In genomic region chr16:21389316-21389715, GRCm38 (mm10) we compare ENCODE assay signal across 10 mouse cellular contexts. TPM values are rescaled to one million over a fixed set of nuclear protein-coding genes. Genes with fewer than 3 reads are reported as not detected.
DNase-seq lines count a peak whose midpoint lies in the region; ATAC-seq and TF ChIP-seq lines count a peak whose summit lies in the region.
"Had no signal": no experiment of that assay in that cellular context is flagged by ENCODE, and none has a peak within 500 bp of the region (broad histone marks: within the 10 kb centered on the region; RNA-seq: fewer than 3 reads in every experiment).

No protein-coding gene starts in this region.

- no peak for TF ChIP-seq POLR2A in bone marrow macrophage, adult 2 months (IDR thresholded peaks at IDR 0.05; ENCODE audit: borderline replicate concordance, low read depth, low read length)

- no peak overlapping the region for H3K4me3 ChIP-seq in kidney, embryonic 14.5 days (ENCODE audit: low read length)
- no peak overlapping the region for H3K4me3 ChIP-seq in bone marrow macrophage, adult 2 months (ENCODE audit: insufficient read depth, low read length)
- H3K4me3 ChIP-seq: hindbrain, embryonic 12.5 days; limb, embryonic 13.5 days had no signal

- H3K9me3 ChIP-seq in kidney, embryonic 14.5 days (ENCODE audit: control insufficient read depth, low read length): no peaks in the 10 kb centered on the region
- H3K9me3 ChIP-seq: hindbrain, embryonic 12.5 days; limb, embryonic 13.5 days had no signal

- no peak for TF ChIP-seq CTCF in bone marrow macrophage, adult 2 months (IDR thresholded peaks at IDR 0.05; ENCODE audit: low read depth, low read length)

- 0 out of 2 replicates have a peak, but pooled peaks cover 4% of the 10 kb centered on the region for H3K4me1 ChIP-seq in kidney, embryonic 14.5 days (ENCODE audit: control insufficient read depth, insufficient read depth, low read length)
- peaks cover 11% of the 10 kb centered on the region for H3K4me1 ChIP-seq in bone marrow macrophage, adult 2 months (ENCODE audit: control insufficient read depth, insufficient read depth, low read length)

- ATAC-seq in kidney, embryonic 14.5 days (ENCODE audit: low FRiP score, low TSS enrichment): no peak

- H3K27ac ChIP-seq in kidney, embryonic 14.5 days (ENCODE audit: low read depth, low read length): no peak overlapping the region
- H3K27ac ChIP-seq in bone marrow macrophage, adult 2 months (ENCODE audit: insufficient read depth, low read depth, low read length): 0 out of 2 replicates have a peak overlapping the region, but pooled peaks have one; percentile 4
- H3K27ac ChIP-seq: limb, embryonic 13.5 days had no signal

- no peaks in the 10 kb centered on the region for H3K27me3 ChIP-seq in kidney, embryonic 14.5 days (ENCODE audit: control insufficient read depth, insufficient read depth, low read length)
- H3K27me3 ChIP-seq: limb, embryonic 13.5 days had no signal

- H3K36me3 ChIP-seq in kidney, embryonic 14.5 days (ENCODE audit: control insufficient read depth, insufficient read depth, low read length): no peaks in the 10 kb centered on the region
- H3K36me3 ChIP-seq: hindbrain, embryonic 12.5 days; limb, embryonic 13.5 days had no signal

- 47% methylated on average over 3 of the region's 3 CpGs for WGBS in kidney, embryonic 14.5 days

- DNase-seq in kidney, adult 11 months: peak; percentile 25
- DNase-seq in kidney, adult 9 months: peak; percentile 27
- DNase-seq in lung, postnatal 4 days: peak; percentile 66 to 87
- no peak for DNase-seq in frontal cortex, postnatal 36 days (ENCODE audit: low spot score in 2 of 2)
- no peak for DNase-seq in layer of hippocampus, adult 9-11 months
- no peak for DNase-seq in thymus, adult 18-20 months

- H3K9ac ChIP-seq in kidney, embryonic 14.5 days (ENCODE audit: low read depth, low read length): no peak overlapping the region
- H3K9ac ChIP-seq: hindbrain, embryonic 12.5 days; limb, embryonic 13.5 days had no signal

- H3K4me2 ChIP-seq in kidney, embryonic 14.5 days (replicated peaks; ENCODE audit: low read depth, low read length): no peak overlapping the region
- H3K4me2 ChIP-seq: hindbrain, embryonic 12.5 days; limb, embryonic 13.5 days had no signal

RNA-seq across cellular contexts. Expression of gene Vps8, which starts 33.6 kb away (rescaled TPM):
- 6.1 and 14.2 TPM in 2 replicates for polyA plus RNA-seq in kidney, embryonic 14.5 days (2014; fragmentation: Nextera tagmentation; extraction: Ambion mirVana)
- 11.9 and 19.8 TPM in 2 replicates for polyA plus RNA-seq in bone marrow macrophage, adult 2 months (2012; ENCODE audit: insufficient read depth, insufficient read length, missing spikeins)

Comparison
In these comparisons a context has a peak if more than half of its experiments do, and no peak if none do; other contexts are left out.
1. DNase-seq: peak in kidney, adult 11 months (single experiment), kidney, adult 9 months (single experiment) and lung, postnatal 4 days (2 of 2); none in frontal cortex, postnatal 36 days (0 of 2), layer of hippocampus, adult 9-11 months (single experiment) and thymus, adult 18-20 months (0 of 2).